Mouse (Mus musculus) limb, embryonic 14.5 days (tissue): ENCODE measurements at regions not wholly inside any gene's neighbourhood (a gene's known extent, or its start where the extent isn't known, plus 50 kb on each side); places are given as distances from the start of the nearest gene placed in this dataset.

Experiments used
- ATAC-seq: fragments of 200-750 bp; cut with Nextera tagmentation; 2 replicates; pipeline ENCODE4 v1.8.0; 2017; ENCODE audit warnings: low read depth, moderate number of reproducible peaks, moderate TSS enrichment; ENCODE audit not compliant: low FRiP score
- DNase-seq: peaks from one replicate; pipeline ENCODE4 v3.0.0-alpha.2; 2015; ENCODE audit warnings: low spot score
- H3K27ac ChIP-seq: fragments of 300-500 bp; sonication (generic); replicated peaks from 2 replicates; pipeline ENCODE4 v1.5.1; 2014; ENCODE audit warnings: low read depth, mild to moderate bottlenecking, low read length, moderate library complexity, mixed read lengths
- H3K27me3 ChIP-seq: fragments of 300-500 bp; sonication (generic); 2 replicates; pipeline ENCODE4 v1.6.1; 2014; ENCODE audit warnings: low read length, mixed read lengths; ENCODE audit not compliant: control insufficient read depth, insufficient read depth
- H3K36me3 ChIP-seq: fragments of 300-500 bp; sonication (generic); 2 replicates; pipeline ENCODE4 v1.6.1; 2014; ENCODE audit warnings: mild to moderate bottlenecking, low read length, moderate library complexity, mixed read lengths; ENCODE audit not compliant: control insufficient read depth, insufficient read depth
- H3K4me1 ChIP-seq: fragments of 300-500 bp; sonication (generic); 2 replicates; pipeline ENCODE4 v1.6.1; 2014; ENCODE audit warnings: antibody characterized with exemption, low read length, mixed read lengths; ENCODE audit not compliant: control insufficient read depth, insufficient read depth
- H3K4me2 ChIP-seq: fragments of 300-500 bp; sonication (generic); replicated peaks from 2 replicates; pipeline ENCODE4 v1.6.1; 2014; ENCODE audit warnings: low read depth, mild to moderate bottlenecking, low read length, moderate library complexity; ENCODE audit not compliant: severe bottlenecking
- H3K4me3 ChIP-seq: fragments of 300-500 bp; sonication (generic); replicated peaks from 2 replicates; pipeline ENCODE4 v1.5.1; 2014; ENCODE audit warnings: low read length
- H3K9ac ChIP-seq: fragments of 300-500 bp; sonication (generic); 2 replicates; pipeline ENCODE4 v1.6.1; 2014; ENCODE audit warnings: mild to moderate bottlenecking, low read depth, low read length, moderate library complexity; ENCODE audit not compliant: severe bottlenecking
- H3K9me3 ChIP-seq: fragments of 300-500 bp; sonication (generic); 2 replicates; pipeline ENCODE4 v1.6.1; 2016; ENCODE audit warnings: low read length; ENCODE audit not compliant: control insufficient read depth
- POLR2A ChIP-seq: fragments of 200-500 bp; IDR thresholded peaks from 2 replicates; pipeline ENCODE4 v1.8.0; 2012; ENCODE audit warnings: inconsistent platforms, mild to moderate bottlenecking, moderate library complexity, borderline replicate concordance; ENCODE audit not compliant: insufficient read depth, insufficient read length; ENCODE audit errors: extremely low read depth
- WGBS: fragments of 180-500 bp; shearing (Covaris S2); extraction: QIAGEN DNeasy Blood & Tissue Kit; methylation state at CpG from one replicate; pipeline ENCODE4 v1.1.7; 2014; 5-methylcytosine and 5-hydroxymethylcytosine counted together

- no peak for TF ChIP-seq POLR2A
- WGBS = 45% methylated on average over 6 of the region's 6 CpGs
- ATAC-seq (no peak), DNase-seq (no peak)
- no peaks in the 10 kb centered on the region for H3K4me1 ChIP-seq
- H3K4me3 ChIP-seq = no peak overlapping the region
- H3K4me2 ChIP-seq = no peak overlapping the region
- H3K9ac ChIP-seq = no peak overlapping the region
- no peak overlapping the region for H3K27ac ChIP-seq
- no peaks in the 10 kb centered on the region for H3K36me3 ChIP-seq
- no peaks in the 10 kb centered on the region for H3K27me3 ChIP-seq
- no peaks in the 10 kb centered on the region for H3K9me3 ChIP-seq
These were observed 81.7 kb upstream of the Pum3 start for GRCm38 (mm10) chr19:27511340-27511739.

- Histone ChIP-seq H3K4me2 (no peak overlapping the region), H3K9me3 (no peaks in the 10 kb centered on the region), H3K27ac (no peak overlapping the region), H3K4me3 (no peak overlapping the region), H3K9ac (no peak overlapping the region), H3K4me1 (no peaks in the 10 kb centered on the region), H3K27me3 (no peaks in the 10 kb centered on the region), H3K36me3 (no peaks in the 10 kb centered on the region)
- no peak for DNase-seq
- WGBS = 67% methylated on average over 6 of the region's 6 CpGs
- ATAC-seq = no peak
- no peak for TF ChIP-seq POLR2A
These were observed 80.5 kb upstream of the Pum3 start for GRCm38 (mm10) chr19:27509956-27510639.

GRCm38 (mm10) chr19:27498278-27498677 lies 68.7 kb upstream of the Pum3 start:
- Histone ChIP-seq H3K4me2 (no peak overlapping the region), H3K9ac (no peak overlapping the region), H3K27ac (no peak overlapping the region), H3K4me3 (no peak overlapping the region), H3K4me1 (no peaks in the 10 kb centered on the region), H3K27me3 (no peaks in the 10 kb centered on the region), H3K36me3 (no peaks in the 10 kb centered on the region), H3K9me3 (no peaks in the 10 kb centered on the region)
- 85% methylated on average over 4 of the region's 4 CpGs for WGBS
- ATAC-seq = no peak
- DNase-seq = no peak
- no peak for TF ChIP-seq POLR2A

- peak; percentile 76 for DNase-seq
- no peaks in the 10 kb centered on the region for H3K4me1 ChIP-seq
- H3K36me3 ChIP-seq = no peaks in the 10 kb centered on the region
- no peak overlapping the region for H3K4me2 ChIP-seq
- H3K9ac ChIP-seq = no peak overlapping the region
- no peak overlapping the region for H3K27ac ChIP-seq
- H3K9me3 ChIP-seq = no peaks in the 10 kb centered on the region
- no peak for ATAC-seq
- 61% methylated on average over 8 of the region's 8 CpGs for WGBS
- no peak overlapping the region for H3K4me3 ChIP-seq
- TF ChIP-seq POLR2A = no peak
- H3K27me3 ChIP-seq = no peaks in the 10 kb centered on the region
These were observed 62.8 kb upstream of the Pum3 start for GRCm38 (mm10) chr19:27492468-27492867.

GRCm38 (mm10) chr19:27491873-27492272 lies 62.2 kb upstream of the Pum3 start:
- H3K36me3 ChIP-seq = no peaks in the 10 kb centered on the region
- WGBS = 86% methylated on average over 5 of the region's 5 CpGs
- ATAC-seq (no peak), DNase-seq (no peak)
- H3K27me3 ChIP-seq = no peaks in the 10 kb centered on the region
- no peak overlapping the region for H3K27ac ChIP-seq
- H3K4me1 ChIP-seq = no peaks in the 10 kb centered on the region
- TF ChIP-seq POLR2A = no peak
- H3K9me3 ChIP-seq = no peaks in the 10 kb centered on the region
- H3K4me3 ChIP-seq = no peak overlapping the region
- H3K9ac ChIP-seq = no peak overlapping the region
- no peak overlapping the region for H3K4me2 ChIP-seq

- 88% methylated on average over 4 of the region's 4 CpGs for WGBS
- H3K27me3 ChIP-seq = no peaks in the 10 kb centered on the region
These were observed 59.4 kb upstream of the Pum3 start for GRCm38 (mm10) chr19:27489053-27489452.

More at GRCm38 (mm10) chr19:27489053-27489452, 59.4 kb upstream of the Pum3 start:
- no peaks in the 10 kb centered on the region for H3K4me1 ChIP-seq
- H3K36me3 ChIP-seq = no peaks in the 10 kb centered on the region
- ATAC-seq = no peak
- no peak overlapping the region for H3K4me2 ChIP-seq
- no peak overlapping the region for H3K27ac ChIP-seq
- no peak overlapping the region for H3K4me3 ChIP-seq
- no peak for TF ChIP-seq POLR2A
- H3K9ac ChIP-seq = no peak overlapping the region
- H3K9me3 ChIP-seq = no peaks in the 10 kb centered on the region
- no peak for DNase-seq
